Mouse (Mus musculus): ENCODE data around the gene Fyttd1.
"Not testable (repeated sequence)": the region's sequence is repeated elsewhere in the genome, so short reads cannot be mapped to it uniquely, and the experiment has no call there.

The Fyttd1 gene

GRCm38 (mm10) chr16:32878972-32879926 lies 1.9 kb downstream of the Fyttd1 start:
- no peak for DNase-seq (ENCODE audit: low spot score)

GRCm38 (mm10) chr16:32881538-32881937 lies 4.2 kb downstream of the Fyttd1 start:
- no peak for DNase-seq (ENCODE audit: low spot score)

- DNase-seq (ENCODE audit: low spot score): no peak
Observed at GRCm38 (mm10) chr16:32887996-32888395, 10.7 kb downstream of the Fyttd1 start.

- DNase-seq (ENCODE audit: low spot score): no peak
Observed at GRCm38 (mm10) chr16:32889881-32890280, 12.6 kb downstream of the Fyttd1 start.

- DNase-seq (ENCODE audit: low spot score): no peak
Observed at GRCm38 (mm10) chr16:32896126-32896525, 18.8 kb downstream of the Fyttd1 start.

GRCm38 (mm10) chr16:32901360-32902050 lies 24.2 kb downstream of the Fyttd1 start:
- DNase-seq (ENCODE audit: low spot score): no peak

GRCm38 (mm10) chr16:32902051-32902428 lies 24.7 kb downstream of the Fyttd1 start:
- no peak for DNase-seq (ENCODE audit: low spot score)

GRCm38 (mm10) chr16:32906186-32906585 lies 28.9 kb downstream of the Fyttd1 start:
- no peak for DNase-seq (ENCODE audit: low spot score)

- no peak for DNase-seq (ENCODE audit: low spot score)
Observed at GRCm38 (mm10) chr16:32906727-32907126, 29.4 kb downstream of the Fyttd1 start.

GRCm38 (mm10) chr16:32913212-32913611 lies 35.9 kb downstream of the Fyttd1 start:
- no peak for DNase-seq (ENCODE audit: low spot score)

GRCm38 (mm10) chr16:32913937-32914881 lies 36.9 kb downstream of the Fyttd1 start, which contains the start of gene Lrch3:
Lrch3 (plus strand) TSS chr16:32914100.
- peak; percentile 87 for DNase-seq (ENCODE audit: low spot score)

GRCm38 (mm10) chr16:32915292-32916068 lies 38.2 kb downstream of the Fyttd1 start:
- DNase-seq (ENCODE audit: low spot score): no peak

- DNase-seq (ENCODE audit: low spot score): not testable (repeated sequence)
Observed at GRCm38 (mm10) chr16:32926629-32927028, 49.3 kb downstream of the Fyttd1 start.

GRCm38 (mm10) chr16:32927044-32927443 lies 49.7 kb downstream of the Fyttd1 start:
- no peak for DNase-seq (ENCODE audit: low spot score)

GRCm38 (mm10) chr16:32929918-32930317 lies 52.6 kb downstream of the Fyttd1 start:
- DNase-seq (ENCODE audit: low spot score): no peak

GRCm38 (mm10) chr16:32934470-32934869 lies 57.2 kb downstream of the Fyttd1 start:
- no peak for DNase-seq (ENCODE audit: low spot score)

GRCm38 (mm10) chr16:32935088-32935487 lies 57.8 kb downstream of the Fyttd1 start:
- no peak for DNase-seq (ENCODE audit: low spot score)

- DNase-seq (ENCODE audit: low spot score): no peak
Observed at GRCm38 (mm10) chr16:32937358-32937757, 60.1 kb downstream of the Fyttd1 start.

- DNase-seq (ENCODE audit: low spot score): not testable (repeated sequence)
Observed at GRCm38 (mm10) chr16:32939301-32939700, 62.0 kb downstream of the Fyttd1 start.

GRCm38 (mm10) chr16:32939716-32940115 lies 62.4 kb downstream of the Fyttd1 start:
- not testable (repeated sequence) for DNase-seq (ENCODE audit: low spot score)

GRCm38 (mm10) chr16:32941226-32941625 lies 63.9 kb downstream of the Fyttd1 start:
- DNase-seq (ENCODE audit: low spot score): not testable (repeated sequence)
